28 mouse cellular contexts compared by ENCODE assay signal in the genomic region with DNA sequence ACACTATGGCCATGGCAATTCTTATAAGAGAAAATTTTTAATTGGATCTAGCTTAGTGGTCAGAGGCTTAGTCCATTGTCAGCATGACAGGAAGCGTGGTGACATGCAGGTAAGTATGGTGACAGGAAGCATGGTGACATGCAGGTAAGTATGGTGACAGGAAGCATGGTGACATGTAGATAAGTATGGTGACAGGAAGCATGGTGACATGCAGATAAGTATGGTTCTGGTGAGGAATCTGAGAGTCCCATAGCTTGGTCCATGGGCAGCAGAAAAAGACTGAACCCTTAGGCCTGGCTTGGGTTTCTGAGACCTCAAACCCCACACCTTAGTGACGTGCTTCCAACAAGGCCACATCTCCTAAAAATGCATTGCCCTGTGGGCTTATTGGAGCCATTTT.
"Had no signal": no experiment of that assay in that cellular context is flagged by ENCODE, and none has a peak within 500 bp of the region (broad histone marks: within the 10 kb centered on the region; RNA-seq: fewer than 3 reads in every experiment).

No protein-coding gene starts in this region.

- H3K9me3 ChIP-seq: limb, embryonic 10.5 days; limb, embryonic 12.5 days; limb, embryonic 13.5 days; limb, embryonic 15.5 days; liver, embryonic 12.5 days; liver, embryonic 13.5 days; liver, embryonic 15.5 days; lung, embryonic 15.5 days; midbrain, embryonic 12.5 days; midbrain, embryonic 13.5 days; midbrain, embryonic 15.5 days had no signal

- H3K4me3 ChIP-seq: limb, embryonic 10.5 days; limb, embryonic 12.5 days; limb, embryonic 13.5 days; limb, embryonic 15.5 days; liver, embryonic 12.5 days; liver, embryonic 13.5 days; liver, embryonic 15.5 days; lung, embryonic 15.5 days; megakaryocyte, embryonic 14.5 days; midbrain, embryonic 12.5 days; midbrain, embryonic 13.5 days; midbrain, embryonic 15.5 days; myocyte had no signal

- DNase-seq: left cerebral cortex, postnatal 4 days; liver; liver, embryonic 13.5 days; liver, postnatal 0 days; lung, adult 18-20 months; lung, adult 2 months; lung, embryonic 14.5 days; lung, postnatal 10 days; lung, postnatal 14 days; lung, postnatal 36 days; lung, postnatal 4 days; midbrain, embryonic 14.5 days had no signal

- H3K4me1 ChIP-seq: limb, embryonic 10.5 days; limb, embryonic 12.5 days; limb, embryonic 13.5 days; limb, embryonic 15.5 days; liver, embryonic 12.5 days; liver, embryonic 13.5 days; liver, embryonic 15.5 days; midbrain, embryonic 12.5 days; midbrain, embryonic 13.5 days; midbrain, embryonic 15.5 days had no signal

- H3K36me3 ChIP-seq: limb, embryonic 10.5 days; limb, embryonic 12.5 days; limb, embryonic 13.5 days; limb, embryonic 15.5 days; liver, embryonic 12.5 days; liver, embryonic 13.5 days; liver, embryonic 15.5 days; lung, embryonic 15.5 days; midbrain, embryonic 12.5 days; midbrain, embryonic 13.5 days; midbrain, embryonic 15.5 days had no signal

- H3K27ac ChIP-seq: limb, embryonic 10.5 days; limb, embryonic 12.5 days; limb, embryonic 13.5 days; limb, embryonic 15.5 days; liver, embryonic 12.5 days; liver, embryonic 13.5 days; liver, embryonic 14.5 days; liver, embryonic 15.5 days; lung, embryonic 15.5 days; macrophage; midbrain, embryonic 12.5 days; midbrain, embryonic 13.5 days; midbrain, embryonic 15.5 days had no signal

- ATAC-seq: liver, embryonic 12.5 days; liver, postnatal 0 days; lung, postnatal 0 days; midbrain, embryonic 13.5 days; midbrain, embryonic 15.5 days; midbrain, embryonic 16.5 days had no signal

- H3K27me3 ChIP-seq: limb, embryonic 12.5 days; limb, embryonic 13.5 days; limb, embryonic 15.5 days; liver, embryonic 12.5 days; liver, embryonic 13.5 days; liver, embryonic 15.5 days; lung, embryonic 15.5 days; megakaryocyte, embryonic 14.5 days; midbrain, embryonic 12.5 days; midbrain, embryonic 13.5 days; midbrain, embryonic 15.5 days had no signal
